Mouse (Mus musculus): ENCODE results near the gene Olfr571. TPM values are rescaled to one million over a fixed set of nuclear protein-coding genes. Genes with fewer than 3 reads are reported as not detected.

Olfr571 gene
- total and polyA plus RNA-seq, 3 experiments: not detected

DNA sequence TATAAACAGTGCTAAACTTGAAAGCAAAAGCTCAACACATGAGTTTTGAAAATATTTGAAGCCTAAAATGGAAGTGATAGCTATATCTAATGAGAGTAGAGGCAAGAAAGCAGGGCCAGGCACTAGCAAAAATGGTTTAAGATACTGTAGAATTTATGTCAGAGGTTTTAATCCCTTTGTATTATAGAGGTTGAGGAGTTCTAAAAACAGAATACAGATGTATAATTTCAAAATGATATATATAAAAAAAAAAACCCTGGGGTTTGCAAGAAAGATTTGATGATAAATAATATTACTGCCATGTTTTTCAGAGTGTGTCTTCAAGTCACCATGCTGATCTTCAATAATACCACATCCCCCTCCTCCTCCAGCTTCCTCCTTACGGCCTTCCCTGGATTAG lies 30.8 kb upstream of the Olfr571 start, which contains the start of gene Olfr574:
TSS of gene Olfr574 (plus strand) at position 301 of the 400 bp plus-strand sequence.
- Histone ChIP-seq H3K9ac (ENCODE audit: control insufficient read depth, low read depth, low read length, poor library complexity, severe bottlenecking) (no peak within 1 kb of the TSS), H3K4me1 (ENCODE audit: control insufficient read depth in 1 of 2, insufficient read depth in 2 of 2, low read length in 2 of 2) (no peaks in the 10 kb centered on the region), H3K4me3 (ENCODE audit: control insufficient read depth in 1 of 2, insufficient read depth in 1 of 2, low read depth in 2 of 2, low read length in 2 of 2) (no peak within 1 kb of the TSS), H3K9me3 (replicated peaks; ENCODE audit: insufficient read depth, low read length) (no peaks in the 10 kb centered on the region), H3K79me2 (ENCODE audit: control insufficient read depth, insufficient read depth, low read length, poor library complexity) (no peaks in the 10 kb centered on the region), H3K27ac (ENCODE audit: control insufficient read depth, low read depth, low read length) (no peak within 1 kb of the TSS), H3K27me3 (ENCODE audit: control insufficient read depth in 1 of 2, insufficient read depth in 2 of 2, low read length in 2 of 2) (no peaks in the 10 kb centered on the region), H3K36me3 (ENCODE audit: control insufficient read depth in 1 of 2, insufficient read depth in 2 of 2, low read length in 2 of 2) (no peaks in the 10 kb centered on the region)
- DNase-seq (ENCODE audit: low read depth, low spot score): no peak
- TF ChIP-seq ETS1 (IDR thresholded peaks at IDR 0.05; ENCODE audit: low read depth, low read length): no peak
- no peak for TF ChIP-seq RCOR1 (IDR thresholded peaks at IDR 0.05; ENCODE audit: low read depth, low read length)
- no peak for TF ChIP-seq ZMIZ1 (IDR thresholded peaks at IDR 0.05; ENCODE audit: low read depth, low read length)
- no peak for TF ChIP-seq HCFC1 (IDR thresholded peaks at IDR 0.05; ENCODE audit: low read depth, low read length)
- TF ChIP-seq CTCF (IDR thresholded peaks at IDR 0.05 in 2 of 3, conservative IDR thresholded peaks at IDR 0.05 in 1 of 3; ENCODE audit: control insufficient read depth in 1 of 3, insufficient read depth in 1 of 3, low read depth in 2 of 3, low read length in 3 of 3, poor library complexity in 1 of 3, severe bottlenecking in 1 of 3): no peak
- no peak for TF ChIP-seq NELFE (IDR thresholded peaks at IDR 0.05; ENCODE audit: low read depth, low read length)
- no peak for TF ChIP-seq UBTF (IDR thresholded peaks at IDR 0.05; ENCODE audit: borderline replicate concordance, insufficient read depth, low read depth, low read length)
- no peak for TF ChIP-seq MAX (IDR thresholded peaks at IDR 0.05; ENCODE audit: low read length)
- TF ChIP-seq E2F4 (IDR thresholded peaks at IDR 0.05; ENCODE audit: borderline replicate concordance, low read depth, low read length): no peak
- TF ChIP-seq MXI1 (IDR thresholded peaks at IDR 0.05; ENCODE audit: low read depth, low read length): no peak
- TF ChIP-seq ZKSCAN1 (IDR thresholded peaks at IDR 0.05; ENCODE audit: low read depth, low read length): no peak
- no peak for TF ChIP-seq USF1 (IDR thresholded peaks at IDR 0.05; ENCODE audit: low read depth, low read length)

DNA sequence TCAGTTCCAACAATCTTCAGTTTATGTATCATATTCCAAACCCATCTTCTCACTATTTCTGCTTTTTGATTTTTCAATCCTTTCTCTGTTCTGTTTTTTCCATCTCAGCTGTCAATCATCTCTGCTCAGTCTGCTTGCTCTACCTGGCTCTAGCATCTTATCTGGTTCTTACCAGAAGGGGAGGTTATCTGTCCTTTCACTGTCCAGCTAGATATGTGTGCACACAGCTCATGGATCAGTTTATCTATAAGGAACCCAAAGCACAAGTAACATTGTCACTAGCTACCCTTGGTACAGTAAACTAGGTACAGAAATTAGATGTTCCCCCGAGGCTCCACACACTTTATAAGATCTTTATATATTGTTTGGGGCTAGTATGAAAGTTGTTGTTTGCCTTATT lies 26.1 kb upstream of the Olfr571 start:
- TF ChIP-seq TAL1 (IDR thresholded peaks at IDR 0.05; ENCODE audit: low read length) (no peak), MEF2A (IDR thresholded peaks at IDR 0.05; ENCODE audit: extremely low read depth, insufficient replicate concordance, low read depth, low read length, poor library complexity, severe bottlenecking) (no peak), MAFK (IDR thresholded peaks at IDR 0.05; ENCODE audit: borderline replicate concordance, low read depth, low read length) (no peak), POLR2AphosphoS2 (IDR thresholded peaks at IDR 0.05; ENCODE audit: low read length) (no peak), SMC3 (IDR thresholded peaks at IDR 0.05; ENCODE audit: low read depth, low read length) (no peak), EP300 (IDR thresholded peaks at IDR 0.05; ENCODE audit: low read depth in 1 of 2, low read length in 2 of 2) (no peak), RCOR1 (IDR thresholded peaks at IDR 0.05; ENCODE audit: low read depth, low read length) (no peak), ZC3H11A (IDR thresholded peaks at IDR 0.05; ENCODE audit: low read depth, low read length) (no peak), MAX (IDR thresholded peaks at IDR 0.05; ENCODE audit: low read length) (no peak)
- Histone ChIP-seq H3K36me3 (ENCODE audit: control insufficient read depth in 1 of 2, insufficient read depth in 2 of 2, low read length in 2 of 2) (no peaks in the 10 kb centered on the region), H3K9ac (ENCODE audit: control insufficient read depth, low read depth, low read length, poor library complexity, severe bottlenecking) (no peak overlapping the region), H3K27ac (ENCODE audit: control insufficient read depth, low read depth, low read length) (no peak overlapping the region), H3K79me2 (ENCODE audit: control insufficient read depth, insufficient read depth, low read length, poor library complexity) (no peaks in the 10 kb centered on the region), H3K9me3 (replicated peaks; ENCODE audit: insufficient read depth, low read length) (no peaks in the 10 kb centered on the region), H3K4me3 (ENCODE audit: control insufficient read depth in 1 of 2, insufficient read depth in 1 of 2, low read depth in 2 of 2, low read length in 2 of 2) (no peak overlapping the region), H3K27me3 (ENCODE audit: control insufficient read depth in 1 of 2, insufficient read depth in 2 of 2, low read length in 2 of 2) (no peaks in the 10 kb centered on the region), H3K4me1 (ENCODE audit: control insufficient read depth in 1 of 2, insufficient read depth in 2 of 2, low read length in 2 of 2) (no peaks in the 10 kb centered on the region)
- DNase-seq (ENCODE audit: low read depth, low spot score): no peak
